Mouse (Mus musculus): Measurements from ENCODE around the gene Gm12794.
"Not testable (repeated sequence)": the region's sequence is repeated elsewhere in the genome, so short reads cannot be mapped to it uniquely, and the experiment has no call there.

Gene Gm12794

GRCm38 (mm10) chr4:101940107-101940506 is at the start of gene Gm12794:
Gm12794 (plus strand) TSS chr4:101940407.
- DNase-seq = not testable (repeated sequence)

- DNase-seq = no peak
Observed at GRCm38 (mm10) chr4:101893656-101894420, 46.4 kb upstream of the Gm12794 start, which contains the start of gene C130073F10Rik. C130073F10Rik (minus strand) TSS chr4:101893789.

- not testable (repeated sequence) for DNase-seq
Observed at GRCm38 (mm10) chr4:101908821-101909220, 31.4 kb upstream of the Gm12794 start, which contains the start of gene Gm12800. Gm12800 (plus strand) TSS chr4:101909121.

- DNase-seq = not testable (repeated sequence)
Observed at GRCm38 (mm10) chr4:101980949-101981348, 40.7 kb downstream of the Gm12794 start, which contains the start of gene Gm12790. Gm12790 (minus strand) TSS chr4:101981049.

GRCm38 (mm10) chr4:101985678-101986077 is 45.5 kb downstream of the Gm12794 start:
- DNase-seq = no peak

DNA sequence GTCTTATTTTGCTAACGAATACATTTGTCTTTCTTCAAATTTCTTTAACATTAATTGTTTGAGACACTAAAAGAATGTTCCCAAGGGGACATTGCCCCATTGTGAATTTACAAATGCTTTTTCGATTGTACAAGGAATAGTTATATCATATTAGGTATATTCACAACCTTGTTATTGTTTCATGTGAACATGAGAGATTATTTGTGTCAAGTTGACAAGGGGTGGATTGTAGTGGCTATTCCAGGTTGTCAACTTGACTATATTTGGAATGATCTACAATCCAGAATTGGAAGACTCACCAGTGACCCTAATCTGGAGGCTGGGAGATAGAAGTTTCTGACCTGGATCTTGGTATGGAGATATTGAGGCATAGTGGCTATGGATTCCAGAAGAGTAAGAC is 46.1 kb downstream of the Gm12794 start, which contains the start of gene Gm12789:
Gene Gm12789, plus strand, starts transcription at position 301 of the 400 bp plus-strand sequence.
- DNase-seq = not testable (repeated sequence)
